Mouse (Mus musculus): Measurements from ENCODE around the gene Plscr3.

- no peak for TF ChIP-seq CTCF (IDR thresholded peaks at IDR 0.05; ENCODE audit: borderline replicate concordance, insufficient read depth, low read length)
- no peak for TF ChIP-seq POLR2A (IDR thresholded peaks at IDR 0.05; ENCODE audit: low read depth, low read length)
Measured at GRCm38 (mm10) chr11:69858113-69858998, 12.2 kb downstream of the Plscr3 start, which contains the start of gene Tnk1.

All from embryonic fibroblast, embryonic 13.5 days (primary cell).